Mouse (Mus musculus): ENCODE measurements around the gene Cd2bp2.

- TF ChIP-seq CTCF (IDR thresholded peaks at IDR 0.05; ENCODE audit: low read depth) (no peak), EP300 (optimal IDR thresholded peaks at IDR 0.05) (no peak)
Observed at GRCm38 (mm10) chr7:127188305-127189276, 7.3 kb downstream of the Cd2bp2 start.

All from stomach, postnatal 0 days (tissue).